Mouse (Mus musculus): Measurements from ENCODE around the gene Irs2. TPM values are rescaled to one million over a fixed set of nuclear protein-coding genes. Genes with fewer than 3 reads are reported as not detected.

Irs2 gene
- total and polyA plus RNA-seq, 2 experiments from 2014 or later: 1.6 to 39.3 TPM

GRCm38 (mm10) chr8:11036790-11037189 lies 28.5 kb upstream of the Irs2 start:
- DNase-seq (ENCODE audit: low spot score) (no peak), ATAC-seq (ENCODE audit: insufficient read depth, low read depth) (no peak)
- H3K27me3 ChIP-seq (ENCODE audit: control insufficient read depth, insufficient read depth, low read length): no peaks in the 10 kb centered on the region
- 81% methylated on average over 3 of the region's 3 CpGs for WGBS
- no peaks in the 10 kb centered on the region for H3K36me3 ChIP-seq (replicated peaks; ENCODE audit: control insufficient read depth, insufficient read depth, low read length)
- no peak overlapping the region for H3K9ac ChIP-seq (replicated peaks; ENCODE audit: low read depth, low read length)
- TF ChIP-seq CTCF (IDR thresholded peaks at IDR 0.05; ENCODE audit: low read depth) (no peak), EP300 (IDR thresholded peaks at IDR 0.05; ENCODE audit: low read depth) (no peak)
- H3K27ac ChIP-seq (ENCODE audit: low read depth): no peak overlapping the region
- H3K9me3 ChIP-seq (replicated peaks; ENCODE audit: control insufficient read depth, low read length): no peaks in the 10 kb centered on the region
- H3K4me3 ChIP-seq (ENCODE audit: low read depth, low read length): no peak overlapping the region
- no peaks in the 10 kb centered on the region for H3K4me1 ChIP-seq (ENCODE audit: control insufficient read depth, insufficient read depth)
- no peak overlapping the region for H3K4me2 ChIP-seq (ENCODE audit: low read depth, low read length)

DNA sequence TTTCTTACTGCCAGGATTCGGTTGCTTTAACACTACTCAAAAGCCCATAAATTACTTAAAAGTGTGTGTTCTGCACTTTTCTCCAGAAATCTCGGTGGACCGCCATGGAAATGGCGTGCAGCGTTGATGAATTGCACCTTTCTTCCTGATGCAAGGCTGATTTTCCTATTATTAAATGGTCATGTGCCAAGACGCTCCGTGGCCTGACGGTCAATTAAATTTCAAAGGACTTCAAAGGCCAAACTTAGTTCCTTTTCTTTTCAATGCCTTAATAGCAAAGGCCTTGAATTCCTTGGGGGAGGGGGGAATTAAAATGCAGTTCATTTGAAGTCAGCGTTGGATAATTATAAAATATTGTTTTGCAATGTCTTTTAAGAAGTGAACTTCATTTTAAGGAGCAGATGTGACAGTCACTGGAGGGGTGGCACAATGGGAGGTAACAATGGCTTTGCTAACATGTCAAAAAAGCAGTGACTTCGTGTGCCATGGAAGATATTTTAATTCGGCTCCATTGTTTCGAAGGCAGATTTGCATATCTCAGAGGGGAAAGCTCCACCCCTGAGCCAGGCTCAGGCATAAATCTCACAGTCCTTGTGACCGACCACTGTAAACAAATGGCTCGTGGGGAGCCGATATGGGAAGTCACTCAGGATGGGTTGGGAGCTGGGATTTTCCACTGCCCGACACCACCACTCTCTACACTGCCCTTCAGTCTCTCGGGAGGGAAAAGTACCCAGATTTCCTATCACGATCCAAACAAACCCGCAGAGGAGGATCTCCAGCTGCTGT lies 27.6 kb upstream of the Irs2 start:
- Histone ChIP-seq H3K9ac (replicated peaks; ENCODE audit: low read depth, low read length) (no peak overlapping the region), H3K4me3 (ENCODE audit: low read depth, low read length) (peak overlapping the region; percentile 11; the same call in 1 of the 2 replicates), H3K36me3 (replicated peaks; ENCODE audit: control insufficient read depth, insufficient read depth, low read length) (no peaks in the 10 kb centered on the region), H3K4me1 (ENCODE audit: control insufficient read depth, insufficient read depth) (no peaks in the 10 kb centered on the region), H3K27me3 (ENCODE audit: control insufficient read depth, insufficient read depth, low read length) (no peaks in the 10 kb centered on the region), H3K27ac (ENCODE audit: low read depth) (no peak overlapping the region), H3K4me2 (ENCODE audit: low read depth, low read length) (peak overlapping the region; percentile 38), H3K9me3 (replicated peaks; ENCODE audit: control insufficient read depth, low read length) (no peaks in the 10 kb centered on the region)
- no peak for TF ChIP-seq CTCF (IDR thresholded peaks at IDR 0.05; ENCODE audit: low read depth)
- no peak for TF ChIP-seq EP300 (IDR thresholded peaks at IDR 0.05; ENCODE audit: low read depth)
- 41% methylated on average over 19 of the region's 19 CpGs for WGBS
- ATAC-seq (ENCODE audit: insufficient read depth, low read depth): peak; percentile 27; the same call in 1 of the 2 replicates
- DNase-seq (ENCODE audit: low spot score): no peak

DNA sequence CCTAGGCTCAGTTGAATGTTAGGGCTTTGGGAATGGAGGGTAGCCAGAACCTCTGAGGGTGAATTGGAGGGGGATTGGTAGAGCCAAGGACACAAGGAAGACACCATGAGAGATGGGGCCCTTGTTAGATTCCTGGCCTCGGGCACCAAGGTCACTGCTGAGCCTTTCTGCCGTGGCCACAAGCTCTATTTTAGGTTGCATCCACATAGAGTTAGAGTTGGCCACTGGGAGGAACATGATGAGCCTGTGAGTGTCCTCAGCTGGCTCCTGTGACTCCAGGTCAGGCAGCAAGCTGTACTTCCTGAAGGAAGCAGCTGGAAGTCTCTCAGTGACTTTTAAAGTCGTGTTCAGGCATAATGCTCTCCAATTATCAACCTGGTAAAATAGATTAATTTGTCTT lies 16.6 kb upstream of the Irs2 start:
- no peaks in the 10 kb centered on the region for H3K9me3 ChIP-seq (replicated peaks; ENCODE audit: control insufficient read depth, low read length)
- no peak overlapping the region for H3K4me2 ChIP-seq (ENCODE audit: low read depth, low read length)
- ATAC-seq (ENCODE audit: insufficient read depth, low read depth) (no peak), DNase-seq (ENCODE audit: low spot score) (no peak)
- 41% methylated on average over 3 of the region's 3 CpGs for WGBS
- no peak overlapping the region for H3K27ac ChIP-seq (ENCODE audit: low read depth)
- TF ChIP-seq CTCF (IDR thresholded peaks at IDR 0.05; ENCODE audit: low read depth): no peak
- TF ChIP-seq EP300 (IDR thresholded peaks at IDR 0.05; ENCODE audit: low read depth): no peak
- H3K4me1 ChIP-seq (ENCODE audit: control insufficient read depth, insufficient read depth): no peaks in the 10 kb centered on the region
- no peak overlapping the region for H3K9ac ChIP-seq (replicated peaks; ENCODE audit: low read depth, low read length)
- no peaks in the 10 kb centered on the region for H3K27me3 ChIP-seq (ENCODE audit: control insufficient read depth, insufficient read depth, low read length)
- H3K4me3 ChIP-seq (ENCODE audit: low read depth, low read length): no peak overlapping the region
- no peaks in the 10 kb centered on the region for H3K36me3 ChIP-seq (replicated peaks; ENCODE audit: control insufficient read depth, insufficient read depth, low read length)

DNA sequence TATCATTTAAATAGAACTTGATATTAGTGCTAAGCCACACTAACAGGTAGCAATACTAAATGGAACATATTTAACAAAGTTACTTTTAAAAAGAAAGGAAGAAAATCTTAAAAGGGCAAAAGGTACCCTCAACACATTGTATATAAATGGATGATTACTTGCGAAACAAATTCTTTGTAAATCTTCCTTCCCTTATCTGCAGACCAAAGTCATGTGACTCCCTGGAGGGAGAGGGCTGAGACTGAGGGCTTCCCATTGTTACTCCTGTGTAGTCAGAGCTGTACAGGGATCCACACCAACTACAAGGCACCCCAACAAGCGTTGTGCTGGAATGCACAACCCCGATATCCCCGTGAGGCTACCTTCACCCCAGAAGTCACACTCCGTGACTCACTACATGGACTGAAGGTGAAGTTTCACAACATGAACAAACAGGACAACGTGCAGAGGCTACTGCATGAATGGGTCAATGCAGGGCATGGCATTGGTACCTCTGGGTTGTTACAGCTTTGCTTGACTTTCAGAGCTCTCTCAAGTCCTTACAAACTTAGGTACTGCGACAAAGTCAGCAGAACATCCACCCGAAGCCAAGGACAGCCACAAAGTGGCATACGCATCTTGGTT lies 12.8 kb upstream of the Irs2 start:
- ATAC-seq (ENCODE audit: insufficient read depth, low read depth) (no peak), DNase-seq (ENCODE audit: low spot score) (no peak)
- Histone ChIP-seq H3K9me3 (replicated peaks; ENCODE audit: control insufficient read depth, low read length) (no peaks in the 10 kb centered on the region), H3K4me2 (ENCODE audit: low read depth, low read length) (no peak overlapping the region), H3K4me3 (ENCODE audit: low read depth, low read length) (no peak overlapping the region), H3K9ac (replicated peaks; ENCODE audit: low read depth, low read length) (no peak overlapping the region), H3K36me3 (replicated peaks; ENCODE audit: control insufficient read depth, insufficient read depth, low read length) (no peaks in the 10 kb centered on the region), H3K27ac (ENCODE audit: low read depth) (no peak overlapping the region), H3K4me1 (ENCODE audit: control insufficient read depth, insufficient read depth) (no peaks in the 10 kb centered on the region), H3K27me3 (ENCODE audit: control insufficient read depth, insufficient read depth, low read length) (no peaks in the 10 kb centered on the region)
- WGBS: 85% methylated on average over 9 of the region's 9 CpGs
- TF ChIP-seq CTCF (IDR thresholded peaks at IDR 0.05; ENCODE audit: low read depth) (no peak), EP300 (IDR thresholded peaks at IDR 0.05; ENCODE audit: low read depth) (no peak)

GRCm38 (mm10) chr8:11015622-11016021 lies 7.4 kb upstream of the Irs2 start:
- no peaks in the 10 kb centered on the region for H3K36me3 ChIP-seq (replicated peaks; ENCODE audit: control insufficient read depth, insufficient read depth, low read length)
- H3K4me1 ChIP-seq (ENCODE audit: control insufficient read depth, insufficient read depth): 0 out of 2 replicates have a peak, but pooled peaks cover 5% of the 10 kb centered on the region
- H3K27me3 ChIP-seq (ENCODE audit: control insufficient read depth, insufficient read depth, low read length): no peaks in the 10 kb centered on the region
- H3K4me2 ChIP-seq (ENCODE audit: low read depth, low read length): no peak overlapping the region
- H3K9ac ChIP-seq (replicated peaks; ENCODE audit: low read depth, low read length): no peak overlapping the region
- no peaks in the 10 kb centered on the region for H3K9me3 ChIP-seq (replicated peaks; ENCODE audit: control insufficient read depth, low read length)
- DNase-seq (ENCODE audit: low spot score) (no peak), ATAC-seq (ENCODE audit: insufficient read depth, low read depth) (no peak)
- H3K4me3 ChIP-seq (ENCODE audit: low read depth, low read length): no peak overlapping the region
- no peak overlapping the region for H3K27ac ChIP-seq (ENCODE audit: low read depth)
- 78% methylated on average over 3 of the region's 3 CpGs for WGBS
- TF ChIP-seq EP300 (IDR thresholded peaks at IDR 0.05; ENCODE audit: low read depth) (no peak), CTCF (IDR thresholded peaks at IDR 0.05; ENCODE audit: low read depth) (no peak)

All from heart, postnatal 0 days (tissue).